Mouse (Mus musculus): Measurements from ENCODE around the gene Lsamp. TPM values are rescaled to one million over a fixed set of nuclear protein-coding genes. Genes with fewer than 3 reads are reported as not detected.

Gene Lsamp
- total RNA-seq, 4 experiments from 2014 or later: 9.0 to 20.8 (median 14.2) TPM

DNA sequence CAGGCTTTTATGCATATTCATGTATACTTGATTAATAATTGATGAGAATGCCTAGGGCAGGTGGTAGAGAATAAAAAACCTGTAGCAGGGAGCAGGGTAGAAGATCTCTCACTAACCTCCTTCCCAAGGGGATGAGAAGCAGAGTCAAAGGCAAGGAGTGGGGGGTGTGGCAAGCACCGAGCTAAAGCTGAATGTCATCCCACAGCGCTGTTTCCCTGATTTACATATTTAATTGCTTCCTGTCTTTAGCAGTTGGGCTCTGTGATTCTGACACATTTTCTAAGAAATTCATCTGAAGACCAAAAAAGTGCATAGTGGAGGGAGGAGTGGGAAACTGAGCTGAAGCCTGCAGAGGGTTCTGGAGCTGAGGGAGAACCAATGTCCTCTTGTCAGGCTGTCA is 708.1 kb downstream of the Lsamp start:
- no peak for DNase-seq

DNA sequence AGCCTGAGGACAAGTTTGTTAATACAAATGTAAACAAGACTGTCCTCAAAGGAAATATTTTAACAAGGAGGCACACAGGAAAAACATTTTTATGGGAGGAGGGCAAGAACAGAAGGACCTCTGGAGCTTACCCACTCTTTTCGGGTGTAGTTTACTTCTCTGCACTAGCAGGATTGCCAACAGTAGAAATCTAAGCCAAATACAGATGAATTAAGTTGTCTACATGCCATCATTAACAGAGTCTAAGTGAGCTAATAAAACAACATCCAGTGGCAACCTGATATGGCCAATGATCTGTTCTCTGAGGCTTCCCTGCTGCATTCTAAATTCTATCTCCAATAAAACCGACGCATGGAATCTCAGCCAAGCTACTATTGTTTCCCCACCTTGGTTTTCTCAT is 713.1 kb downstream of the Lsamp start:
- DNase-seq: no peak

DNA sequence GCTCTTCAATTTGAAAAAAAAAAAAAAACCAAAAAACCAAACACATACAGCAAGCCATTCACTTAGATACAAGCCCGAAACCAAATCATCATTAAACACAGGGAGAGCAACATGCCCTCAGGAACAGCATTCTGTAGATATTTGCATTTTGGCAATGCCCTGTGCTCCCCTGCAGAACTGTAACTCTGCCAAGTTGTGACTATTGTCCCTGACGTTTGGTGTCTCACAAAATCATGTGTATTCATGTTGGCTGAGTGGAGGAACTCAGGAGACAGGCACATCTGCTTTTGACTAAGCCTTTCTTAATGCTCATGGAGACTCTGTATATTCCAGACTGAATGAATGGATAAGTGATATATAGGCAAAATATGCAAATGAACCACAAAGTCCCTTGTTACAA is 724.4 kb downstream of the Lsamp start:
- DNase-seq: no peak

DNA sequence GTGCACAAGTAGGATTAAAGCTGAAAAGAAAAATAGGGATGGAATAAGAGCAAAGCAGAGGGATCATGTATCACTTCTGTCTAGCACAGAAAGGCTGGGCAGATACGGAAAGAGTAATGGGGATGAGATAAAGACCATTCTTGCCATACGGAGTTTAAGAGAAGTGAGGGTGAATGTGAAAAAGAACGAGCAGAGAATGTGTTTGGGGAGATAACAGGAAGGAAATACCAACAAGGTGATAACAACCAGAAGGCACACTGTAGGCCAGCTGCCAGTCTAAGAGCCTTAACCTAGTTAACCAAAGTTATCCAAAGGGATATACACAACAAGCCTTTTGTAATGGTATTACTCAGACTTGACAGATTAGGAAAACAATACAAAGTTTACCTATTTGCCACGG is 725.4 kb downstream of the Lsamp start:
- no peak for DNase-seq

DNA sequence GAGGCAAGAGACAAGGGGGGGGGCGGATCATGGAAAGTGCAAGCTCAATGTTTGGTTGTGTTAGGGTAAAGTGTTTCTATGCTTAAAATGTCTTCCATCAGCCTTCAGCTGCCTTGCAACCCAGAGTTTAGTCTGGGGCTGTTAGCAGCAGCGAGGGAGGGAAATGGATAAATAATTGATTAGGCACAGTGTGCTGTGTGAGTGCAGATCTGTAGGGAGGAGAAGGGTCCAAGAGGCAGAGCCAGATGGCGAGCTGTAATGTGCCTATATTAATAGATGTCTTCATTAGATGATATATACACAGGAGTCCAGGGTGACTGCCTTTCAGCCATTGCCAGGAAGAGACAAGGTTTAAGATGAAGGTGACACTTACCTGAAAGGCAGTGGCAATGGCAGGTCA is 725.9 kb downstream of the Lsamp start:
- DNase-seq: no peak

DNA sequence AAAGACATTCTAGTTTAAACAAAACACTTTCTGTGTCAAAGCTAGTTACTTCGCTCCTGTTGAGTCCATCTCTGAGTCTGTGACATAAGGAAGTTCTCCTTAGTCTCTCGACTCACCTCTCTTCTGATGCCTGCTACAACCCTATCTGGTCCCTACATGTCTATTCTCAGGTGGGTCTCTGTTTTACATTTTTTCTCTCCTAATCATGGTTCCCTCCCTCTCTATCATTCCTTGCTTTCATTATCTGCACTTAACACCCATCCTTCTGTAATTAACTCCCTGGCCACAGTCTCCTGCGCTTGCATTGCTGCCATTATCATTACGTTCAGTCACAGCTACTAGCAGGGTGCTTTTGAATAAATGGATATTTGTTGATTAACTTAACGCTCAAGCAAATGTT is 726.3 kb downstream of the Lsamp start:
- no peak for DNase-seq

DNA sequence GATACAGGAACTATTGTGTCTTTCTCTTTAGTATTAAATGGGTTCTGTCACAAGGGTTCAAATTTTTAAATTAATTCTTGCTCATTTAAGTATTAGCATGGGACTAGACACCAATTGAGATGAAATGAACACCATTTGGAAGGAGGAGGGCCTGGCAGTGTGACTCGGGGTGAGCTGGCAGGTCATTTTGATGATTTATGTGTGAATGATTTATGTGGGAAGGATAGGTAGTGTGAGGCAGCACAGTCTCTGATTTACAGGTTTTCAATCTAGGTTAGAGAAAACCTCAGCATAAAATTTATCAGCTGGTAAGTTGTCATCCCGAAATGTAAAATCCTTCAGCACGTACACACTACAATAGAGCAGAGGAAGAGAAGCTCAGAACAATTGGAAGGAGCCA is 729.6 kb downstream of the Lsamp start:
- no peak for DNase-seq

DNA sequence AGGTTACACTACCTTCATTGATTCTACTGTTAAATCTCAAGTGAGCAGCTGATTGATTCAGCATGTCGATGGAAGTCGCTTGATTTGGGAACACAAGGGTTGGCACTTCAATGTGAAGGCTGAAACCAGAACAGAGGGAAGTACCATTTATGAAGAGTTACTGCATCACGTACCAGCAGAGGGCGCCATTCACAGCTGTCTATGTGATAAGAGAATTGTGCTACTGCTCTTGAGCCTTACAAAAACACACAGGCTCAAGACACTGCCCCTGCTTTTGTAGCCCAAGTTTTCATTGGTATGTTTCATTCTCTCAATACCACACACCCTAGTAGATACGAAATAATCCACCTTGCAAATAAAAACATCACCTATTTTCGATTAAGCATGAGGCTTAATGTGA is 754.9 kb downstream of the Lsamp start:
- peak; percentile 22 for DNase-seq

DNA sequence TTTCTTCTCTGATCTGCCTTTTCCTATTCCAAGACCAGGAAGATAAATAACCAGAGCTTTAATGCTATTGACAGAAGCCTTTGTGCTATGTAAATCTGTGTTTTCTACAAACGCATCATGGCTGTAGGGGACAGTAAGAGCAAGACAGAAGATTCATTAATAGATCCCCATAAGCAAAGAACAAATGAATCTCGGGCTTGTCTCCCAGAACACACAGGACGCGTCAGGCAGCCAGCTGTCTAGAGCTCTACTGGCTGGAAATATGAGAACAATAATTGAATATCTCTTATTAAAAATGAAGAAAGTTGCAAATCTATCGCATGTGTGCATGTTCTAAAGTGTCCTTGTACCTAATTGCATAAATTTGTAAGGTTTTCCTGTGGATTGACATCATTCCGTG is 755.6 kb downstream of the Lsamp start:
- no peak for DNase-seq

DNA sequence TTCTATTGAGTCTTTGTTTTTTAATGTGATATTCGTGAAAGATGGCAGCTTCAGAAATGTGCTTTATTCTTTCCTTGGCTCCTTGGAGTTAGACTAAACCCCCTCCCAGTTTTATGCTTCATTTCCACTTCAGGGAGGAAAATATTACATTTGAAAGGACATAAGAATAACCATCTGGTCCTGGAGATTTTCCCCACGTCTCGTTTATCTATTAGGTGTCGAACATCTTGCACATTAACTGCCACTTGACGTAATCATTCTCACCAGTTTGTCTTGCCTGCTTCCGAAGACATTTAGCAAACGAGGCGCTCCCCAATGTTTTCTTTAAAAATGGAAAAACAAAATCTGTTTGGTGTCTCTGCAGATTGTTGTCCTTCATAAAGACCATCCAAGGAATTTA is 756.1 kb downstream of the Lsamp start:
- no peak for DNase-seq

DNA sequence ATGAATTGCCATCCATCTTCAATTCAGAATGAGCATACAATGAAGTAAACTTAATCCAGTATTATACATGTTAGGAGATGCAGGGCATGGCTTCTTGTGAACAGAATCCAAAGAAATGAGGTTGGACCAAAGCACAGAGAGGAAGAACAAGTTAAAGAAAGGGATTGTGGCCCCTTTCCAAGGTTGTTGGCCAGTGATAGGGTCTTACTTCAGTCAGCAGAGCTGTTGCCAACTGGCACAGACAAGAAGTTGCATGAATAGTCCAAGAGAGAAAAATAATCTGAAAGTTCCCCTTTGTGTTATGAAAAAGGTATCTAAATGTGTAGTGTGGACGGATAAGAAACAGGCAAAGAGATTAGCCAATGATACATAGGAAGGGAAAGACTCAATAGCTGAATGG is 843.0 kb downstream of the Lsamp start:
- DNase-seq: no peak

DNA sequence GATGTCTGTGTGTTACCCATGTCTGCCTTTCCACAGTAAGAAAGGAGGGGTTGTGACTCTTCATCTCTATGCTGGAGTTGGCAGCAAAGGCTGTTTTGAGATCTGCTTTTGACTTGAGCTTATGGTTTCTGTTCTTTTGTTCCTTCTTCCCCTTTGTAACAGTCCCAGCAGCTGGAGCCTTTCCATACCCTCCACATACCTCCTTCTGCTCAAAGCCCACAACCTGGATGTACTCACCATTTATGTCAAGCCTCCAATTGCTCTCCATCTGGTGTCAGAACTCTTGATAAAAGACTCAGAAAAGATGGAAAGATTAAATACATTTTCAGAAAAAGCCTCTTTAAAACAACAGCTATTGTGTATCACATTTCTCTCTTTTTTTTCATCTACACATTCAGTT is 847.4 kb downstream of the Lsamp start:
- DNase-seq: no peak

DNA sequence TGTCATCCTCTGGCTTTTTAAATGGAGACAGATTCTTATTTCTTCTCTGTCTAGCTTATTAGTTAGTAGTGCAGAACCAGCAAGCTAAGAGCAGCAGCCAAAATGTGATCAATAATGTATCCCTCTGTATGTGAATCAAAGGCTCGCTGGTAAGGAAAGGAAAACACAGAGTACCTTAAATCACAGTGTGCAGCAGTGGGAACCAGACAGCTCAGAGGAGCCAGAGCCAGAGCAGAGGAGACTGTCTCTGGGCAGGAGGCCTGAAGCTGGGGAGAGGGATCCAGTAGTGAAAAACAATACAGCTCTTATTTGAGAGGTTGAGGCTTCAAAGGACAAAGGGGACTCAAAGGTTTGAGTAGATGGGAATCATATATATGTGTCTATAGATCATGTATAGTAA is 857.6 kb downstream of the Lsamp start:
- DNase-seq: no peak

DNA sequence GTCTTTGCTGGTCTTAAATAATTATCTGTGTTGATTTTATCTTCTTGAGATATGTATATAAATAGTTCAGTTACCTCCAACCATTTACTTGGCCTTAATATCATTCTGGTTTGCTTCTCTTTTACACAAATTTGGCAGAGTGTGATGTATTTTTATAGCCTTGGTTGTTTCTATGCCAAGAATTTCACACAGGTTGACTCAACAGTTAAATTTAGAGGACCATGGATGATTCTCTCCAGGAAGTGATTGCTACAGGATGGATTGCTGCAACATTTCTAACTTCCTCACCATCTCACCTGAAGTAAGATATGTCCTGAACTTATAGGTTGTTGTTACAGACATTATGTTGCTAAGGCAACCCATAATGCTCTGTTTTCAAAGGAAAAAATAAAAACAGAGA is 882.6 kb downstream of the Lsamp start:
- DNase-seq: no peak

DNA sequence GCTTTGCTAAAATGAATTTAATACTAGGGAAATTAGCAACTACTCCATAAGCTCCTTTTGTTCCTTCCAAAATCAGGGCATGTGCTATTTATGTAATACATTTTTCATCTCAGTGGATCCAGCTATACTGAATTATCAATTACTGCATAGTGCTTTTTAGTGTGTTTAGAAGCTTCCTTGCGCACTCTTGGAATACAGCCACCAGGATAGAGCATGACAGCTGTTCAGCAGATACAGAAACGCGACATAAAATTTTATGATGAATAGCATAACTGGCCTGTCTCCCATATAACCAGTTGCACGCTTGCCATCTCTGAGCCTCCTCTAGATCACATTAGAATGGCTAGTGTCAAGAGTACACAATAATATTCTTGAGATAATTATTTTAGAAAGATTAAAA is 894.1 kb downstream of the Lsamp start:
- no peak for DNase-seq

DNA sequence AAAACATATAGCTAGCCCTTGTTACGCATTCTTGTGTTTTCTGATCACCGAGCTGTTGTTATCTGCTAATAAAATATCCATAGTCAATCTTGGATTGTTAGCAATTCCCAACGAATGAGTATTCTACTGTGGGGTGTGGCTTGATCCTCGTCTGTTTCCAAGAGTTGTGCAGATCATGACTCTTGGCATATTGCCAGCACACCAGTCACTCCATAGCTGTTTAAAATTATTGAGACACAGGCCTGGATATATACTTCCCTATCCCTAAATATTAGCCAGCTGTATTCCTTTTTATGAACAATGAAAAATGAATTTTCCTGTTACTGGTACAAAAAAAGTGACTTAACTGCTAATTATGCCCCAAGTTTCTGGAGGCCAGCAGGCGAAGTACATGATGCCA is 897.8 kb downstream of the Lsamp start:
- DNase-seq: no peak

DNA sequence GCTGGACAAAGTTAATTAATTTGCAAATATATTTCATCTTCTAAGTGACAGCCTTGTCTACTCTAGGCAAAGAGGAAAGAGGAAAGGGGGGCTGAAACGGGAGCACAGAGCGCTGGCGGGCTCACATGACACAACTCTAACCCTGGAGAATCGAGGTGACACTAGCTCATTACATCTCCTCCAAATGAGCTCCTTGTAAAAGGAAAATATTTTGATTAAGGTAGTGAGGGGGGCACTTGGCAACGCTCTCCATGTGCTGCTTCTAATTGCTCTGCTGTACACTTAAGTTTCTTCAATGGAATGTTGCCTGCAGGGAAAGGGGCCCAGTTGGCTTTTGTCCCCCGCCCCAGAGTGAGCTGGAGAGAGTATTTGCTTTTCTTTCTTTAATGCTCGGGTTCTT is 907.2 kb downstream of the Lsamp start:
- DNase-seq: no peak

DNA sequence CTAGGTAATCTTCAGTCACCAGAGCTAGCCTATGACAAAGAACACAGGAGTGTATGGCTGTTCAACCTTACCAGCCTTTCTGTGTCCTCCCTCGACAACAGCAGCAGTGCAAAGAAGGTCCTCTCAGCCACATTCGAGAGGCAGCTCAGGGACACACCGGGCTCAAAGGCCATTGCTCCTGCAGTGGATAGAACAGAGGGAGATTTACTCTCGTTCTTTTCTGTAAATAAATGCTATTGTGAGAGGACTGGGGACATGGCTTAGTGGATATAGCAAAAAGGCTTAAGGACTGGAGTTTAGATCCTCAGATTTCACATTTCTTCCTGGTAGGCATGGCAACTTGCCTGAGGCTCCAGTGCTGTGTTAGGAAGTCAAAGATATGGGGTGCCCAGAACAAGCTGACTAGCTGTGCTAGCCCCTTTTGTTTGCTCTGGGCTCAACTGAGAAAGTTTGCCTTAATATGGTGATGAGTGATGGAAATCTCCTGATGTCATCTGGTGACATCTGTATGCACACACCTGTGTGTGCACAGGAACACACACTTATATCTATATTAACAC is 913.7 kb downstream of the Lsamp start:
- no peak for DNase-seq

DNA sequence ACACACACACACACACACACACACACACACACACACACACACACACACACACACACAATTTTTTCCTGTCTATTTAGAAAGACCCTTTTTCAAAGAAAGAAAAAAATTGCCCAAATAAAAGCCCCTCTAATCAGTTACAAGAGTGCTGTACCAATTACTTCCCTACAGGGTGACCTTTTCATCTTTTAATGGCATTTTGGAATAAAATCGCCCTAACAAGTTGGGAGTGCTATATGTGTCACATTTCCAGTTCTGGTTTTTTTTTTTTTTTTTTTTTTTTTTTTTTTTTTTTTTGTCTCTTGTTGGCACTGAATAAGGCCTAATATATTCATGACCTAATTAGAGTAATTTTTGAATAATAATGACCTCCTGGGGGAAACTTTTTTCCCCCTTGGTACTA is 923.7 kb downstream of the Lsamp start:
- no peak for DNase-seq

DNA sequence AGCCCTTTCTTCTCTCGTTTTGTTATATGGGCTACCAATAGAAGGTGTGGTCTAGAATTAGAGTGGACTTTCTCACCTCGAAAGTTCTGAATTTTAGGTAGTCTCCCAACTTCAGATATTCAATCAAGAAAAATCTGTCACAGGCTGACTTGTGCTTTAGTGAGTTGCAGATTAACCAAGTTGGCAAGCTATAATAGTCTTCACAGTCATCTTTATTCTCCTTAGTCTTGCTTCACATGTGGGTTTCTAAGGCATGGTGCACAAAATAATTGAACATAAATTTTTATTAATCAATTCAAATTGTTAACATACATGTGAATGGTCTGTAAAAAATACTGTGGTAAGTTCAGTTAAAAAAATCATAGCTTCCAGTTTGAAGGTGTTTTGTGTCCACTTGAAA is 930.0 kb downstream of the Lsamp start:
- no peak for DNase-seq

DNA sequence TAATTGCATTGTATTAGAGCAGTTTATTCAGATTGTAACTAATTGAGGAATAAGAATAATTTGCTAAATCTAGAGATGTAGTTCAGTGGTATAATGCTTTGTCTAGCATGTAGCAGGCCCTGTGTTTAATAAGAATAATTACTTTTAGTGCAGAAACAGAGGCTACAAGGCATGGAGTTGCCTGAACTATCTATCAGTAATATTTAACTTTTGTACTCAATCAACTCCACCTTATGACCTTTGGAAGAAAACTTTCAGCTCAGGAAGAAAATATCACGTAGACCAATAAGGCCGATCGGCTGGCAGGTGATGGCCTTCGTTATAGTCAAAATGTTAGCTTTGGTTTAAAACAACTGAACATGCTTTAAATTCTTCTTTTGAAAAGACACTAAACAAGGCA is 946.4 kb downstream of the Lsamp start:
- no peak for DNase-seq

DNA sequence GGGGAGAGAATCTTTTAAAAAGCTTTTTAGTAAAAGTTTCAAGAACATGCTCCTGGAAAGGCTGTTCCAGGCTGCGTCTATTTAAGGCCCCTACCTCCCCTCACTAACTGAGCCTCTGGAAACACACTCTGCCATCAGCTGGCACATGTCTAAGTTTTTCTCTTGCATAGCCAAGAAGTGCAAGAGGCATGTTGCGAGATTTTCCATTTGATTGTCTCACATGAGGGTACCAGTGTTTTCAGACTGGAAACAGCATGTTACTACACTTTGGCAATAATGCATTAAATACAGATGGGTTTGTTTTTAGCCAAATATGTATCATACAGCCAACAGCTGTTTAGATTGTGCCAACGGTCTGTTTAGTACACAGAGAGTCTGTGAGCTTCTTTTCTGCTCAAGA is 958.1 kb downstream of the Lsamp start:
- no peak for DNase-seq

DNA sequence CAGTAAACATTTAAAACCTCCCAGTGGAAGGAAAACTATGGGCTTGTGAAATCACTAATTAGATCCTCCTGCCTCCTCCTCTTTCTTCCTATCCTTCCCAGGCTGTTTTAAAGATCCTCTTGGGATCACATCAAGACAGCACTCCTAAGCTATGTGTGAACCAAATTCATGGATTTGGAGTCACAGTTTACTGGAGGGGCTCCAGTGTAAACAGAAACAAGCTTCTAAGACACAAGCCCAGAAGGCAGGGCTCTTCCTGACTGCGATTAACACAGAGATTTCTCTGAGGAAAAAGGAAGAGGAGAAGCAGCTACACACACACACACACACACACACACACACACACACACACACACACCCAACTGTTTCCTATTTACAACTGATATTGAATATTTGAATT is 961.7 kb downstream of the Lsamp start:
- no peak for DNase-seq

DNA sequence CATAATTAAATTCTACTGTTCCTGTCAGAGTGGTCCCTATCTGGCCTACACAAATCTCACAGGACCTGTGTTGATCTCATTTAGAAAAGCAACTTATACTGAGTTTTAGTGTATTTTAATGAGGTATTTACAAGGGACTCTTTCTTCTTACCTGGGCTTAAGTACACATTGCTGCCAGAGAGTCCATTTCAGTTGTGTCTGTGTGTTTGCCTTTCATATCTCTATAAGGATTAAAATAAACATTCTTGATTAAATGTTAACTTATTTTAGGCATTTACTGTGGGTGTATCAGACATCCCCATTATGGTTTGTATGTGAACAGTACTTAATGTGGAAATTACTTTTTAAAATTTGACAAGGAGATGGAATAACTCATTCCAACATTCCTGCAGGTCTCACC is 963.9 kb downstream of the Lsamp start:
- no peak for DNase-seq

DNA sequence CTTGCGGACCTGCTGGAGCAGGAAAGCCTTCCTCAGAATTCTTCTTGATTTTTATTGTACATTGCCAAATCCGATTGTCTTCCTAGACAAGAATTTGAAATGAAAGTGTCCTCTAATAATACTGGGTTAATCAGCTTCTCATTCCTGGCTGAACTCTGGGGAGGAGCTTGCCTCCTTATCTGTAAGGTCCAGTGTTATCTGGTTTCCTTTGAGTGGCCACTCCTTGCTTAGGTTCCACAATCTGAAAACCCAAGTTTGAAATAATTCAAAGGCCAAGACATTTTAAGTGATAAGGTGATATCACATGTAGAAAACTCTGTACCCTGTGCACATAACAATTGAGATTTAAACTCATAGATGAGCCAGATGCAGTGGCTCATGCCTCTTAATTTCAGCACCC is 975.0 kb downstream of the Lsamp start:
- no peak for DNase-seq

DNA sequence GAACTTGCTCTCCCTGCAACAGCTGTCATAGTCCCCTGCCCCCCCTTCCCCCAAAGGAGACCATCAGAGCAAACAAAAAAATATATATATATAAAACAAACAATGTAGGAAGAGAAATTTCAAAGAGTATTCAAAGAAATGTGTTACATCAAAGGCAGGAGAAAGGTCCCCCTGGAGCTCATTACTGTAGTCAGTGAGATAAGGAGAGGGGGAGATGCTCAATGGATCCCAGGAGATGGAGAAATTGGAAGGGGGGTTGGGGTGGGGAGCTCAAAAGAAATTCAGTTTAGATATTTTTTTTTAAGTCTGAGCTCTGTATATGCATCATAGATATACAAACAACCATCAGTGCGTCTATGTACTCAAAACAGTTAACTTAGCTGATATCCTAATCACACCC is 976.4 kb downstream of the Lsamp start:
- no peak for DNase-seq
